Mouse (Mus musculus) kidney, embryonic 15.5 days (tissue): ENCODE measurements around the gene Megf9. TPM values are rescaled to one million over a fixed set of nuclear protein-coding genes. Genes with fewer than 3 reads are reported as not detected.

Source experiments
- ATAC-seq: fragments of 200-750 bp; cut with Nextera tagmentation; replicated peaks from 2 replicates; pipeline ENCODE4 v1.8.0; 2017; ENCODE audit warnings: moderate TSS enrichment; ENCODE audit not compliant: low FRiP score
- H3K27ac ChIP-seq: fragments of 300-500 bp; sonication (generic); 2 replicates; pipeline ENCODE4 v1.5.1; 2015; ENCODE audit warnings: mild to moderate bottlenecking, inconsistent platforms
- H3K27me3 ChIP-seq: fragments of 300-500 bp; sonication (generic); 2 replicates; pipeline ENCODE4 v1.6.1; 2015; ENCODE audit warnings: inconsistent platforms
- H3K36me3 ChIP-seq: fragments of 300-500 bp; sonication (generic); 2 replicates; pipeline ENCODE4 v1.6.1; 2015; ENCODE audit warnings: inconsistent platforms
- H3K4me1 ChIP-seq: fragments of 300-500 bp; sonication (generic); 2 replicates; pipeline ENCODE4 v1.6.1; 2015; ENCODE audit warnings: inconsistent platforms
- H3K4me2 ChIP-seq: fragments of 300-500 bp; sonication (generic); 2 replicates; pipeline ENCODE4 v1.6.1; 2015; ENCODE audit warnings: moderate library complexity, mild to moderate bottlenecking, inconsistent platforms
- H3K4me3 ChIP-seq: fragments of 300-500 bp; sonication (generic); replicated peaks from 2 replicates; pipeline ENCODE4 v1.5.1; 2015; ENCODE audit warnings: mild to moderate bottlenecking, inconsistent platforms
- H3K9ac ChIP-seq: fragments of 300-500 bp; sonication (generic); 2 replicates; pipeline ENCODE4 v1.6.1; 2015; ENCODE audit warnings: mild to moderate bottlenecking, inconsistent platforms
- H3K9me3 ChIP-seq: fragments of 300-500 bp; sonication (generic); replicated peaks from 2 replicates; pipeline ENCODE4 v1.6.1; 2016; ENCODE audit warnings: inconsistent platforms
- WGBS: fragments of 180-500 bp; shearing (Covaris S2); methylation state at CpG from one replicate; pipeline ENCODE4 v1.1.7; 2015; ENCODE audit warnings: mixed read lengths; 5-methylcytosine and 5-hydroxymethylcytosine counted together
- polyA plus RNA-seq: library from polyadenylated mRNA; unstranded; fragments of >200 nt; fragmentation: Nextera tagmentation; extraction: Ambion mirVana; gene quantifications from 2 replicates; pipeline ENCODE4 v1.2.1, GENCODE M21; 2015

The Megf9 gene
- polyA plus RNA-seq, 1 experiment from 2014 or later, result 13.6 TPM

- Histone ChIP-seq H3K4me3 (no peak overlapping the region), H3K27ac (no peak overlapping the region), H3K9ac (no peak overlapping the region), H3K4me2 (no peak overlapping the region), H3K27me3 (no peaks in the 10 kb centered on the region), H3K36me3 (peaks cover 64% of the 10 kb centered on the region), H3K4me1 (no peaks in the 10 kb centered on the region), H3K9me3 (no peaks in the 10 kb centered on the region)
- peak; percentile 53 for ATAC-seq
- WGBS, result 71% methylated on average over 9 of the region's 9 CpGs
Measured at GRCm38 (mm10) chr4:70402109-70402819, 132.5 kb downstream of the Megf9 start.

DNA sequence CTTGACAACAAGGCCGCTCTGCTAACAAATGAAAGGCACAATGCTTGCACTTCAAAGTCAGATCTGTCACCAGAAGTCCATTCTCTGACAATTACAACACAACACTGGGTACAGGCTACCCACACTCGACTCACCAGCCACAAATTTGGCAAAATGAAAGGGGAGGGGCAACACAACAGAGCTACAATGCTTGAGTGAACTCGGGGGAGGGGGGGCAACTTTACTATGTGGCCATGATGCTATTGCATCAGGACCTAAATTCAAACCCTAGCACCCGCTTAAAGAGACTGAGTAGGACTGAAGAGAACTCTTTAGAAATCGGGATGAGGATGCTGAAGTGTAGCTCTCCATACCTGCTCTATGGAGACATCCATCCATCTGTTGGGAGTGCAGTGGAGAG is 135.3 kb downstream of the Megf9 start:
- no peak overlapping the region for H3K27ac ChIP-seq
- peaks cover 57% of the 10 kb centered on the region for H3K36me3 ChIP-seq
- no peaks in the 10 kb centered on the region for H3K27me3 ChIP-seq
- H3K4me3 ChIP-seq, result no peak overlapping the region
- WGBS, result 89% methylated on average over 5 of the region's 5 CpGs
- H3K4me2 ChIP-seq, result no peak overlapping the region
- no peaks in the 10 kb centered on the region for H3K4me1 ChIP-seq
- ATAC-seq, result no peak
- no peaks in the 10 kb centered on the region for H3K9me3 ChIP-seq
- no peak overlapping the region for H3K9ac ChIP-seq

- no peaks in the 10 kb centered on the region for H3K27me3 ChIP-seq
- H3K4me1 ChIP-seq, result no peaks in the 10 kb centered on the region
- WGBS, result 94% methylated on average over 2 of the region's 2 CpGs
- no peaks in the 10 kb centered on the region for H3K9me3 ChIP-seq
- H3K4me3 ChIP-seq, result no peak overlapping the region
- peaks cover 56% of the 10 kb centered on the region for H3K36me3 ChIP-seq
- H3K27ac ChIP-seq, result no peak overlapping the region
- H3K9ac ChIP-seq, result no peak overlapping the region
- no peak overlapping the region for H3K4me2 ChIP-seq
- no peak for ATAC-seq
Measured at GRCm38 (mm10) chr4:70399074-70399473, 135.7 kb downstream of the Megf9 start.

GRCm38 (mm10) chr4:70398088-70398487 is 136.7 kb downstream of the Megf9 start:
- Histone ChIP-seq H3K4me3 (no peak overlapping the region), H3K36me3 (peaks cover 49% of the 10 kb centered on the region), H3K4me2 (no peak overlapping the region), H3K27me3 (no peaks in the 10 kb centered on the region), H3K27ac (no peak overlapping the region), H3K4me1 (no peaks in the 10 kb centered on the region), H3K9me3 (no peaks in the 10 kb centered on the region), H3K9ac (no peak overlapping the region)
- WGBS, result 79% methylated on average over 4 of the region's 4 CpGs
- no peak for ATAC-seq

DNA sequence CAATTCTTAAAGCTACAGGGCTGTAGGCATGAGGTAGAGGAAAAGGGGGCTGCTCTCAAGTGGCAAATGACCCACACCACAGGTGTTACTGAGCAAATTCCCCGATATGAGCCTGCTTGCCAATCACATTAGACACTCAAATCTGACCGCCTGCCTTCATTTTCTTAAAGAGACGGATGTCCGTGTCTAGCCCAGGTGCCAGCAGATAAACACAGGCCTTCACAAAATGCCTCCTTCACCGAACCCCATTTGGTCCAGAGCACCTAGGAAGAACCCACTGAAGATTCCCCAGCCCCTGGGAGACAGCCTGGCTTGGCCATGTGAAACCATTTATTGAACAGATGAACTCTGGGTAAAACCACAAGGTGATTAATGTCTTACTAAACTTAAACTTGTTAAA is 138.1 kb downstream of the Megf9 start:
- no peak overlapping the region for H3K27ac ChIP-seq
- H3K36me3 ChIP-seq, result peaks cover 49% of the 10 kb centered on the region
- no peaks in the 10 kb centered on the region for H3K4me1 ChIP-seq
- H3K4me2 ChIP-seq, result no peak overlapping the region
- no peak overlapping the region for H3K9ac ChIP-seq
- H3K9me3 ChIP-seq, result no peaks in the 10 kb centered on the region
- ATAC-seq, result no peak
- 83% methylated on average over 5 of the region's 5 CpGs for WGBS
- H3K27me3 ChIP-seq, result no peaks in the 10 kb centered on the region
- H3K4me3 ChIP-seq, result no peak overlapping the region

- H3K27me3 ChIP-seq, result no peaks in the 10 kb centered on the region
- no peaks in the 10 kb centered on the region for H3K9me3 ChIP-seq
- no peak overlapping the region for H3K9ac ChIP-seq
- H3K27ac ChIP-seq, result no peak overlapping the region
- peaks cover 41% of the 10 kb centered on the region for H3K36me3 ChIP-seq
- H3K4me2 ChIP-seq, result no peak overlapping the region
- no peaks in the 10 kb centered on the region for H3K4me1 ChIP-seq
- 97% methylated on average over 2 of the region's 2 CpGs for WGBS
- H3K4me3 ChIP-seq, result no peak overlapping the region
- no peak for ATAC-seq
Measured at GRCm38 (mm10) chr4:70394736-70395135, 140.1 kb downstream of the Megf9 start.

DNA sequence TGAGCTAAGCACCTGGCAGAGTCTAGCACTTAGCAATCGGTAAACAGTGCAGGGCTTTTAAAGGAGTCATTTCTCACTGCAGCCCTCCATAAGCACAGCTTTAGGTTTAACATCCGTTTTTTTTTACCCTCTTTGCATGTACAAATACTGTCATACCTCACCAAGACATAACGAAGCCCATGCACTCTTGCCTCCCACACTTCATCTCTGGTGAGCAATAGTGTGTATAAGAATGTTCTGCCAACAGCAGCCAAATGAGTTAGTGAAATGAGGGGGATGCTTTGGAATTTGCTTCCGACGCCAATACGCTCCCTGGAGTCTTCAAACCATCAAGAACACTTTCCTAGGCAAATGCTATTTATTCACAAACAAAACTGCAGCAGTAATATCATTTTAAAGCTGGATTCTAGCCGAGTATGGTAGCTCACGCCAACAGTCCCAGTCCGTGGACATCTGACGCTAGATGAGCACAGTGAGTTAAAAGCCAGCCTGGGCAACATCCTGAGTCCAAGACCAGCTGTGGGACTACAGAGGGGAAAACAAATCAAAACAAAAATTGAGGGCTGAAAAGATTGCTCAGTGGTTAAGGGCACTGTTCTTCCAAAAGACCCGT is 142.9 kb downstream of the Megf9 start:
- ATAC-seq, result no peak
- Histone ChIP-seq H3K27ac (no peak overlapping the region), H3K36me3 (peaks cover 23% of the 10 kb centered on the region), H3K4me2 (no peak overlapping the region), H3K4me3 (no peak overlapping the region), H3K4me1 (no peaks in the 10 kb centered on the region), H3K9me3 (no peaks in the 10 kb centered on the region), H3K9ac (no peak overlapping the region), H3K27me3 (no peaks in the 10 kb centered on the region)
- 79% methylated on average over 11 of the region's 11 CpGs for WGBS

- Histone ChIP-seq H3K4me2 (no peak overlapping the region), H3K9ac (no peak overlapping the region), H3K4me3 (no peak overlapping the region), H3K27me3 (no peaks in the 10 kb centered on the region), H3K4me1 (no peaks in the 10 kb centered on the region), H3K9me3 (no peaks in the 10 kb centered on the region), H3K27ac (no peak overlapping the region), H3K36me3 (peaks cover 23% of the 10 kb centered on the region)
- no peak for ATAC-seq
- WGBS, result 89% methylated on average over 9 of the region's 9 CpGs
Measured at GRCm38 (mm10) chr4:70391073-70391472, 143.7 kb downstream of the Megf9 start.

- Histone ChIP-seq H3K4me1 (no peaks in the 10 kb centered on the region), H3K4me3 (no peak overlapping the region), H3K27me3 (no peaks in the 10 kb centered on the region), H3K9me3 (no peaks in the 10 kb centered on the region), H3K36me3 (0 out of 2 replicates have a peak, but pooled peaks cover 9% of the 10 kb centered on the region), H3K4me2 (no peak overlapping the region), H3K27ac (no peak overlapping the region), H3K9ac (no peak overlapping the region)
- WGBS, result 87% methylated on average over 5 of the region's 5 CpGs
- no peak for ATAC-seq
Measured at GRCm38 (mm10) chr4:70386206-70386605, 148.6 kb downstream of the Megf9 start.

- ATAC-seq, result no peak
- WGBS, result 85% methylated on average over 4 of the region's 4 CpGs
- Histone ChIP-seq H3K4me1 (no peaks in the 10 kb centered on the region), H3K9me3 (no peaks in the 10 kb centered on the region), H3K27me3 (no peaks in the 10 kb centered on the region), H3K36me3 (peaks cover 34% of the 10 kb centered on the region), H3K27ac (no peak overlapping the region), H3K4me3 (no peak overlapping the region), H3K4me2 (no peak overlapping the region), H3K9ac (no peak overlapping the region)
Measured at GRCm38 (mm10) chr4:70377359-70377758, 157.4 kb downstream of the Megf9 start.
